Mouse (Mus musculus) liver, postnatal 0 days (tissue): ENCODE results near the gene Specc1.

Experiments used
- CTCF ChIP-seq: sonication (generic); IDR thresholded peaks from 2 replicates; pipeline ENCODE4 v1.5.1; 2016; ENCODE audit warnings: antibody characterized with exemption, low read depth
- EP300 ChIP-seq: IDR thresholded peaks from 2 replicates; pipeline ENCODE4 v1.6.1; 2016; ENCODE audit warnings: antibody characterized with exemption, low read depth, mild to moderate bottlenecking

DNA sequence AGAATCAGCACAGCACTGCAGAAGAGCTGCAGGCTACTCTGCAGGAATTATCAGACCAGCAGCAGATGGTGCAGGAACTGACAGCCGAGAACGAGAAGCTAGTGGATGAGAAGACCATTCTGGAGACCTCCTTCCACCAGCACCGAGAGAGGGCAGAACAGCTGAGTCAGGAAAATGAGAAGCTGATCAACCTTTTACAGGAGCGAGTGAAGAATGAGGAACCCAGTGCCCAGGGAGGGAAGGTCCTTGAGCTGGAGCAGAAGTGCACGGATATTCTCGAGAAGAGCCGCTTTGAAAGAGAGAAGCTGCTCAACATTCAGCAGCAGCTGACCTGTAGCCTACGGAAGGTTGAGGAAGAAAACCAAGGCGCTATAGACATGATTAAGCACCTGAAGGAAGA is 162.0 kb downstream of the Specc1 start:
- TF ChIP-seq CTCF = no peak
- TF ChIP-seq EP300 = no peak
